Mouse (Mus musculus): ENCODE results near the gene Gm10770. TPM values are rescaled to one million over a fixed set of nuclear protein-coding genes. Genes with fewer than 3 reads are reported as not detected.
"Not testable (repeated sequence)": the region's sequence is repeated elsewhere in the genome, so short reads cannot be mapped to it uniquely, and the experiment has no call there.

The Gm10770 gene
- polyA plus RNA-seq (2016; fragmentation: Nextera tagmentation; extraction: Ambion mirVana), result not detected in 2 replicates

DNA sequence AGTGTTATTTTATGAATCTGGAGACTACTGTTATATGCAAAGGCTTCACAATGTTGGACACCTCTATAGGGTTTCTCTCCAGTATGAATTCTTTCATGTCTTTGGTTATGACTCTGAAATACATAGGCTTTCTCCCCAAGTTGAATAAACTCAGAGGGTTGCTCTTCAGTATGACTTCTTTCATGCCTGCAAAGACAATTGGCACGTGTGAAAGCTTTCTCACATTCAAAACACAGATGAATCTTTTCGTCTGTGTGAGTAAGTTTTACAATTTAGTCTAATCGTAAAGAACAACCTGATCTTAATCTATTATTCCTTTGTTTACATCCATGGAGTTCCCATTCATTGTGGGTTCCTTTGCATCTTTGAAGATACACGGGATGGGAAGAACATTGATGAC, at the start of gene Gm10770:
Gene Gm10770 (minus strand): TSS at position 101 of the 400 bp plus-strand sequence.
- not testable (repeated sequence) for H3K4me1 ChIP-seq; H3K27me3 ChIP-seq (ENCODE audit: low read depth, poor library complexity, severe bottlenecking); H3K36me3 ChIP-seq; H3K4me3 ChIP-seq; DNase-seq (ENCODE audit: low spot score); H3K27ac ChIP-seq; H3K9me3 ChIP-seq (replicated peaks)
- WGBS, result 90% methylated on average over 4 of the region's 4 CpGs

DNA sequence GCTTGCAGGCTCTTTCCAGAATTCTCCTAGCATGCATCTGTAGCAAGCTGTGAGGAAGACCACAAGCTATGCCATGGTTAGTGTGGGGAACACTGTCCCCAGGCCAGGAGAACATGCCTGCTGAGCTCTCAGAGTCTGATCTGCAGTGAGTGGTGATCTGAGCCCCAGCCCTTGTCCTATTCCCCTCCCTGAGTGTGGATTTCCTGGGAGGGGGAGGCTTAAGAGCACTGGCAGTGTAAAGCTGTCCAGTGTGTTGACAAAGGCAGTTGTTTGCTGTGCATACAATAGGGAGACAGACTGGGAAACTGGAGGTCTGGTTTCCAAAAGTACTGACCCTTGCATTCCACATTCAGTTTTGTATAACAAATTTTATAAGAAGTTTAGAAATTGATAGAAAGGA, 43.8 kb upstream of the Gm10770 start:
- H3K9me3 ChIP-seq (replicated peaks); H3K4me3 ChIP-seq; H3K4me1 ChIP-seq; H3K27me3 ChIP-seq (ENCODE audit: low read depth, poor library complexity, severe bottlenecking); H3K27ac ChIP-seq; H3K36me3 ChIP-seq; DNase-seq (ENCODE audit: low spot score): not testable (repeated sequence)

DNA sequence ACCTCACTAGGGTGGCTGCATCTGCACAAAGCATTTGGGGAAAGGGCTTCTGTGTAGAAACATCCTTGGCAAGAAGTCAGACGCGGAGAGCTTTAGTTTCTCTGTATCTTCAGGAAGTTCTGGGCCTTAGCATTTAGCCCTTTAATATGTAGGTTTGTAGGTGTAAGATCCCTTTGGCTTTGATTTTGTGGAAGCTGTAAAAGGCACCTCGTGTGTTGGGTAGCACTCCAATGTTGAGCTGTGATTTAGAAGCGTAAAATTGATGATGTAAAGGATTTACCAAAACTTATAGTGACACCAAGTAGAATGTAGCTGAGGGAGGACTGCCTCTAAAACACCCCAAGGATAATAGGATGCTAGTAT, 38.9 kb upstream of the Gm10770 start:
- not testable (repeated sequence) for H3K4me1 ChIP-seq; DNase-seq (ENCODE audit: low spot score); H3K9me3 ChIP-seq (replicated peaks); H3K36me3 ChIP-seq; H3K27me3 ChIP-seq (ENCODE audit: low read depth, poor library complexity, severe bottlenecking)
- H3K4me3 ChIP-seq, result peak overlapping the region; percentile 51
- H3K27ac ChIP-seq, result peak overlapping the region; percentile 72; the same call in 1 of the 2 replicates
- WGBS, result 23% methylated on average over 4 of the region's 4 CpGs

DNA sequence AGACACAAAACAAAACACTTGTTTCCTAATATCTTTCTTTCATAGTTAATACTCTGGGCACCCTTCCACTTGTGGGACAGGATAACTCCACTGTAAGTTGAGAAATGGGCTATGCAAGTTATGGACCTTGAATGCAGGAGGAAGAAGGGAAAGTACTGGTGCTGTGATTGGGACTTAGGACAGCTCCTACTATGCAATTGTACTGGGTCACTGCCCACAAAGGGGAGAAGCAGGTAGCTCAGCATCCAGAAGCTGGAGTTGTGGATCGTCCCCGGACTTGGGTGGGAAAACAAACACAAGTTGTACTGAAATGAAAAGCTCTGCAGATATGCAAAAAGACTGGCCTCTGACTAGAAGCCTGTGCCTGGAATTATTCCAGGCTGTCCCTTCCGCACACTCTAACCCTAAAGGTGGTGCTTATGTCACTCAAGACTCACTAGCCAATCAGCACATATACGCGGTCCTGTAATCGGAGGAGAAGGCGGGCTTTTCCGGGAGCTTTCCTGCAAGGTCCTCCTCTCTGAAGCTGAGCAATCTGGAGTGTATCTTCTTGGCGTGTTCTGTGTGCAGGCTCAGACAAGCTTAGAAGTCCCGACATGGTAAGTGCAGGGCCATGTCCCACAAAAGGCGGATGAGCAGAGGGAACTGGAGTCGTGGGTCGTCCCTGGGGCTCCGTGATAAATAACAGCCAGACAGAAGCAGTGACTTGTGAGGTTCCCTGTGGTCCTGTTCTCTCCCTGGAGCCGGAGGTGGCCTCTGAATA, 38.3 kb upstream of the Gm10770 start, which contains the start of gene Zfp937:
Gene Zfp937 (plus strand): TSS at position 474 of the 763 bp plus-strand sequence.
- Histone ChIP-seq H3K4me3 (peak within 1 kb of the TSS; percentile 51), H3K27ac (peak within 1 kb of the TSS; percentile 72; the same call in 1 of the 2 replicates)
- H3K9me3 ChIP-seq (replicated peaks); H3K4me1 ChIP-seq; H3K36me3 ChIP-seq; H3K27me3 ChIP-seq (ENCODE audit: low read depth, poor library complexity, severe bottlenecking): not testable (repeated sequence)
- 2% methylated on average over 15 of the region's 15 CpGs for WGBS
- DNase-seq (ENCODE audit: low spot score), result peak; percentile 67

DNA sequence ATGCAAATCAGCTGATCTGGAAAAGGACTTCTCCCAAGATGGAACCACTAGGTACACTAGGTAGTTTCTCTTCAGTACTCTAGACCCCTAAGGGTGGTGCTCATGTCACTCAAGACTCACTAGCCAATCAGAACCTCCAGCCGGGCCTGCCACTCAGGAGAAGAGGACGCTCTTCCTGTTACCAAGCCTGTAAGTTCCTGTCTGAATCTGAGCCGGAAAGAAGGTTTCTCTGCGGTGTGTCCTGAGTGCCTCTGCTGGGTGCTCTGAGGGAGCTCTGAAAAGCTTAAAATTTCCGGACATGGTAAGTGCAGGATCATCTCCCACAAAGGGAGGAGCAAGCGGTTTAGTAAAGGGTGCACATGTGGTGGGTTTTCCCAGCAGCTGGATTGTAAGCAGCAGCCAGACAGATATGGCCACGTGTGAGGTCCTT, 2.1 kb upstream of the Gm10770 start, which contains the start of gene Gm14139:
Gene Gm14139 (plus strand): TSS at position 186 of the 430 bp plus-strand sequence.
- not testable (repeated sequence) for H3K4me3 ChIP-seq; DNase-seq (ENCODE audit: low spot score); H3K27ac ChIP-seq; H3K9me3 ChIP-seq (replicated peaks); H3K27me3 ChIP-seq (ENCODE audit: low read depth, poor library complexity, severe bottlenecking); H3K36me3 ChIP-seq; H3K4me1 ChIP-seq
- WGBS, result 87% methylated on average over 7 of the region's 7 CpGs

DNA sequence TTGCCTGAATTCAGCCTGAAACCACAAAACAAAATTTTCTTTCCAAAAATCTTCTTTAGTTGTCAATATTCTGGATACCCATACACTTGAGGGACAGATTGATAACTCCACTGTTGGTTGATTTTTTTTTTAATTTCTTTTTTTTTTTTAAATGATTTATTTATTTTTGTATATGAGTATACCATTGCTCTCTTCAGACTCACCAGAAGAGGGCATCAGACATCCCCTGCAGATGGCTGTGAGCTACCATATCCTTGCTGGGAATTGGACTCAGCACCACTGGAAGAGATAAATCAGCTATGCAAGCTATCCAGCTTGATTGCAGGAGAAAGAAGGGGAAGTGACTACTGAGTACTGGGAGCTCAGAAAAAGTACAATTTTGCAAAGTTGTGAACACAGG, 1.6 kb upstream of the Gm10770 start:
- not testable (repeated sequence) for H3K27me3 ChIP-seq (ENCODE audit: low read depth, poor library complexity, severe bottlenecking); H3K4me1 ChIP-seq; H3K9me3 ChIP-seq (replicated peaks); DNase-seq (ENCODE audit: low spot score); H3K27ac ChIP-seq; H3K4me3 ChIP-seq; H3K36me3 ChIP-seq

DNA sequence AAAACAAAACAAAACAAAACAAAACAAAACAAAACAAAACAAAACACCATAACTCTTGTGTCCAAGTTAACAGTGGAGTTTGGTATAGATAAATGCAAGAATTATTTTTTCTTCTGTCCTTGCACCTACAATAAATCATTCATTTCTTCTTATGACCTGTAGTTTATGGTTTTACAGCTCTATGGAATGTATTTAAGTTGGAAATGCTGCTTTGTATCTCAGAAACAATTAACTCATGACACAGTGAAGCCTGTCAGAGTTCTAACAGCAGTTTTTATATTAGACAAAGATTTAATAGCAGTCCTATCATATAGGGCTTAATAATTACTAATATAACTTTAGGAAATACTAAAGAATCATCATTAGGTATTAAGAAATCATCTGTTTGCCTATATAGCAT, 5.6 kb downstream of the Gm10770 start:
- H3K4me1 ChIP-seq, result no peaks in the 10 kb centered on the region
- H3K4me3 ChIP-seq, result no peak overlapping the region
- DNase-seq (ENCODE audit: low spot score), result no peak
- no peaks in the 10 kb centered on the region for H3K27me3 ChIP-seq (ENCODE audit: low read depth, poor library complexity, severe bottlenecking)
- no peaks in the 10 kb centered on the region for H3K9me3 ChIP-seq (replicated peaks)
- no peak overlapping the region for H3K27ac ChIP-seq
- no peaks in the 10 kb centered on the region for H3K36me3 ChIP-seq

DNA sequence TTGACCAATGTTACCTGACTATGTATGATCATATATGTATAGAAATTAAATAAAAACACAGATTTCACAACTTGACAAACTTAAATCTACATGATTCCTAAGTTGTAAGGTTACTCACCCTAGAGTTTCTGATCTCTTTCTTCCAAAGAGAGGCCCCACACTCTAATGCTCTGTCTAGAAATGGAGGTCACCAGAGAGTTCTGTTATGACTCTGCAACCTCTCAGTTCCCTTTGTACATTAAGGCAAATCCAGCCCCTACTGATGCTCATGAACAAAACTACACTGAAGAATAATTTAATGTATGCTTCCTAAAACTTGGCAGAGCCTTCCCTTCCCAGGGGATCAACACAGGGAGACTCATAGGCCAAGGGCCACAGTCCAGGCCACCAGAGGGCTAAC, 12.8 kb downstream of the Gm10770 start:
- Histone ChIP-seq H3K27ac (no peak overlapping the region), H3K36me3 (no peaks in the 10 kb centered on the region), H3K4me1 (no peaks in the 10 kb centered on the region), H3K27me3 (ENCODE audit: low read depth, poor library complexity, severe bottlenecking) (no peaks in the 10 kb centered on the region), H3K9me3 (replicated peaks) (no peaks in the 10 kb centered on the region), H3K4me3 (no peak overlapping the region)
- no peak for DNase-seq (ENCODE audit: low spot score)

DNA sequence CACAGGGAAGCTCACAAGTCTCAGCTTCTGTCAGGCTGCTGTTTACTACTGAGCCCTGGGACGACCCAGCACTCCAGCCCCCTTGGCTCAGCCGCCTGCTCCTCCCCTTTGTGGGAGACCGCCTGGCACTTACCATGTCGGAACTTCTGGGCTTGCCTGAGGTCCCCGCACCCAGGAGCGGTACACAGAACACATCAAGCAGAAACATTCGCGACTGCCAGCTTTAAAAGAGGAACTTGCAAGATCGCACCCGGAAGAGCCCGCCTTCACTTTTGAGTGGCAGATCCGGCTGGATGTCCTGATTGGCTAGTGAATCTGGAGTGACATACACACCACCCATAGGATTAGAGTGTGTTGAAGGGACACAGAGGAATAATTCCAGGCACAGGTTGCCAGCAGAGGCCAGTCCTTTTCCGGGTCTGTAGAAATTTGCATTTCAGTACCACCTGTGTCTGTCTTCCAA, 43.0 kb downstream of the Gm10770 start, which contains the start of gene Zfp120:
Gene Zfp120 (minus strand): TSS at position 274 of the 463 bp plus-strand sequence.
- Histone ChIP-seq H3K27me3 (ENCODE audit: low read depth, poor library complexity, severe bottlenecking) (no peaks in the 10 kb centered on the region), H3K27ac (peak within 1 kb of the TSS; percentile 84), H3K36me3 (peaks cover 16% of the 10 kb centered on the region), H3K4me1 (peaks cover 6% of the 10 kb centered on the region), H3K4me3 (peak within 1 kb of the TSS; percentile 79), H3K9me3 (replicated peaks) (no peaks in the 10 kb centered on the region)
- peak; percentile 77 for DNase-seq (ENCODE audit: low spot score)
- under 1% methylated on average over 13 of the region's 13 CpGs for WGBS

DNA sequence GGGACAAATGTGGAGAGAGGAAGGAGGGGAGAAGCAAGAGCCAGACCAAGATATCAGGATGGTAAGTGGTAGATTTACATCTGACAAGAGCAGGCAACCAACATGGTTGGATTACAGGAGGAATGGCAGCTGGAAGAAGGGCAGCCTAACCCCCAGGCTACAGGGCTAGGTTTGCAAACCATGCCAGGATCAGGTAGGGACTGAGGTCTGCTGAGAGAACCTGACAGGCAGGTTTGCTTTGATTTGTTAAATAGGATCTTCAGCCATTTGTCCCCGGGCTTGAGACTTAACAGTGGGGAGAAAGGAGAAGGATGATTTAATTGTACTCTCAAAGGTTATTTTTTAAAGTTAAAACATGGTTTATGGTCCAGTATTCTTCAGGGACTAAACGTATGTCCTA, 46.7 kb downstream of the Gm10770 start:
- H3K4me3 ChIP-seq, result no peak overlapping the region
- 66% methylated on average over 2 of the region's 2 CpGs for WGBS
- no peaks in the 10 kb centered on the region for H3K9me3 ChIP-seq (replicated peaks)
- no peaks in the 10 kb centered on the region for H3K27me3 ChIP-seq (ENCODE audit: low read depth, poor library complexity, severe bottlenecking)
- no peak for DNase-seq (ENCODE audit: low spot score)
- peaks cover 6% of the 10 kb centered on the region for H3K4me1 ChIP-seq
- H3K36me3 ChIP-seq, result peaks cover 35% of the 10 kb centered on the region
- no peak overlapping the region for H3K27ac ChIP-seq

DNA sequence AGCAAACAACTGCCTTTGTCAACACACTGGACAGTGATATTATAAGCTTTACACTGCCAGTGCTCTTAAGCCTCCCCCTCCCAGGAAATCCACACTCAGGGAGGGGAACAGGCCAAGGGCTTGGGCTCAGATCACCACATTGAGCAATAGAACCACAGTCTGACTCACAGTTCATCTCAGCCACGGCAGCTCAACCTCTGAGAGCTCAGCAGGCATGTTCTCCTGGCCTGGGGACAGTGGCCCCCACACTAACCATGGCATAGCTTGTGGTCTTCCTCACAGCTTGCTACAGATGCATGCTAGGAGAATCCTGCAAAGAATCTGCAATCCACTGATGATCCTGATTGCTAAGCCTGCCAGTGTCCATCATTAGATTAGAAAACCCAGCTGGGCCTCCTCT, 47.5 kb downstream of the Gm10770 start:
- DNase-seq (ENCODE audit: low spot score); H3K4me3 ChIP-seq; H3K4me1 ChIP-seq; H3K27me3 ChIP-seq (ENCODE audit: low read depth, poor library complexity, severe bottlenecking); H3K9me3 ChIP-seq (replicated peaks); H3K27ac ChIP-seq: not testable (repeated sequence)
- WGBS, result 71% methylated on average over 1 of the region's 1 CpGs
- H3K36me3 ChIP-seq, result peaks cover 37% of the 10 kb centered on the region
